Mouse (Mus musculus) limb, embryonic 14.5 days (tissue): ENCODE data around the gene Edc4. TPM values are rescaled to one million over a fixed set of nuclear protein-coding genes. Genes with fewer than 3 reads are reported as not detected.
A peak's percentile ranks its signal among the peaks of the same experiment; 100 is the strongest.

Source experiments
- ATAC-seq: fragments of 200-750 bp; cut with Nextera tagmentation; 2 replicates; pipeline ENCODE4 v1.8.0; 2017; ENCODE audit warnings: low read depth, moderate number of reproducible peaks, moderate TSS enrichment; ENCODE audit not compliant: low FRiP score
- DNase-seq: peaks from one replicate; pipeline ENCODE4 v3.0.0-alpha.2; 2015; ENCODE audit warnings: low spot score
- H3K27ac ChIP-seq: fragments of 300-500 bp; sonication (generic); replicated peaks from 2 replicates; pipeline ENCODE4 v1.5.1; 2014; ENCODE audit warnings: low read depth, mild to moderate bottlenecking, low read length, moderate library complexity, mixed read lengths
- H3K27me3 ChIP-seq: fragments of 300-500 bp; sonication (generic); 2 replicates; pipeline ENCODE4 v1.6.1; 2014; ENCODE audit warnings: low read length, mixed read lengths; ENCODE audit not compliant: control insufficient read depth, insufficient read depth
- H3K36me3 ChIP-seq: fragments of 300-500 bp; sonication (generic); 2 replicates; pipeline ENCODE4 v1.6.1; 2014; ENCODE audit warnings: mild to moderate bottlenecking, low read length, moderate library complexity, mixed read lengths; ENCODE audit not compliant: control insufficient read depth, insufficient read depth
- H3K4me1 ChIP-seq: fragments of 300-500 bp; sonication (generic); 2 replicates; pipeline ENCODE4 v1.6.1; 2014; ENCODE audit warnings: antibody characterized with exemption, low read length, mixed read lengths; ENCODE audit not compliant: control insufficient read depth, insufficient read depth
- H3K4me2 ChIP-seq: fragments of 300-500 bp; sonication (generic); replicated peaks from 2 replicates; pipeline ENCODE4 v1.6.1; 2014; ENCODE audit warnings: low read depth, mild to moderate bottlenecking, low read length, moderate library complexity; ENCODE audit not compliant: severe bottlenecking
- H3K4me3 ChIP-seq: fragments of 300-500 bp; sonication (generic); replicated peaks from 2 replicates; pipeline ENCODE4 v1.5.1; 2014; ENCODE audit warnings: low read length
- H3K9ac ChIP-seq: fragments of 300-500 bp; sonication (generic); 2 replicates; pipeline ENCODE4 v1.6.1; 2014; ENCODE audit warnings: mild to moderate bottlenecking, low read depth, low read length, moderate library complexity; ENCODE audit not compliant: severe bottlenecking
- H3K9me3 ChIP-seq: fragments of 300-500 bp; sonication (generic); 2 replicates; pipeline ENCODE4 v1.6.1; 2016; ENCODE audit warnings: low read length; ENCODE audit not compliant: control insufficient read depth
- POLR2A ChIP-seq: fragments of 200-500 bp; IDR thresholded peaks from 2 replicates; pipeline ENCODE4 v1.8.0; 2012; ENCODE audit warnings: inconsistent platforms, mild to moderate bottlenecking, moderate library complexity, borderline replicate concordance; ENCODE audit not compliant: insufficient read depth, insufficient read length; ENCODE audit errors: extremely low read depth
- WGBS: fragments of 180-500 bp; shearing (Covaris S2); extraction: QIAGEN DNeasy Blood & Tissue Kit; methylation state at CpG from one replicate; pipeline ENCODE4 v1.1.7; 2014; 5-methylcytosine and 5-hydroxymethylcytosine counted together
- polyA plus RNA-seq, 2 experiments: library from polyadenylated mRNA; depleted of rRNA in 1 of 2; stranded (reverse) in 1 of 2; unstranded in 1 of 2; fragments of >200 nt; fragmentation: Nextera tagmentation in 1 of 2; extraction: Ambion mirVana in 1 of 2; gene quantifications; 2 replicates each; pipeline versions ENCODE4 v1.2.1 to v1.2.3; 2012 to 2014

The Edc4 gene
- polyA plus RNA-seq, 2 experiments = 39.6 to 91.8 TPM

DNA sequence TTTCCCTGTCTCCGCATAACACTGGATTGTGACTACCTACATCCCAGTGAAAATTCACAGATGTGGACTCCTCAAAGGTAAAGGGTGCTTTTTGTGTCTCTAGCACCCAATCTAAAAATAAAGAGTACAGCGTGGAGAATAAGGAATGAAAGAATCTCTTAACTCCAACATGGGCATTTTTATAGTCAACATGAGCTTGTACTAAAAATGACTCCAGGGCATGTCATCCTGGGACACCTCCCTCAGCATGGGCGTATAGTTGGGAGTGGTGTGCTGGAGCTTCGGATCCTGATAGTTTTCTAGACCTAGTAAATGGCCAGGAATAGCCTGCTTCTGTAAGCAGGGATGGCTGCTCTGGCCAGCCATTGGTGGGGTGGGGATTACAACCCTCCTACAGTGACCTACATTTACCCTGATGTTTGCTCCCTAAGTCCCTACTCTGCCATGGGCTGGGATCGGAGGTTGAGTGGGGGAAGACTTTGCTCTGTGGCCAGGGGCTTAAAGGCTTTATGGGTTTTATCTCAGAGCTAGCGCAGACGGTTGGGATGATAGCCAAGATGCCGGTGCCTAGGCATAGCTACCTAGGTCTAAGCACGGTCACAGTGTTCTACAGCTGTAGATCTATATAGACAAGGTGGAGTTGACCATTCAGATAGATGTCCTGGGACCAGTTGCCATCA lies 17.3 kb downstream of the Edc4 start:
- DNase-seq (no peak), ATAC-seq (no peak)
- Histone ChIP-seq H3K4me3 (no peak overlapping the region), H3K4me2 (no peak overlapping the region), H3K4me1 (peaks cover 8% of the 10 kb centered on the region), H3K27me3 (no peaks in the 10 kb centered on the region), H3K27ac (no peak overlapping the region), H3K9ac (no peak overlapping the region), H3K36me3 (peaks cover 17% of the 10 kb centered on the region), H3K9me3 (no peaks in the 10 kb centered on the region)
- 81% methylated on average over 9 of the region's 9 CpGs for WGBS
- TF ChIP-seq POLR2A = no peak

- H3K36me3 ChIP-seq = peaks cover 6% of the 10 kb centered on the region
- H3K27ac ChIP-seq = peak within 1 kb of the TSS; percentile 88
- TF ChIP-seq POLR2A = peak; percentile 84; the same call in 1 of the 2 replicates
- H3K4me1 ChIP-seq = peaks cover 5% of the 10 kb centered on the region; the same call in 1 of the 2 replicates
- ATAC-seq (peak; percentile 94), DNase-seq (peak; percentile 92)
- H3K9ac ChIP-seq = peak within 1 kb of the TSS; percentile 99
- H3K27me3 ChIP-seq = no peaks in the 10 kb centered on the region
- peak within 1 kb of the TSS; percentile 94 for H3K4me3 ChIP-seq
- H3K9me3 ChIP-seq = no peaks in the 10 kb centered on the region
- WGBS = under 1% methylated on average over 66 of the region's 68 CpGs
- peak within 1 kb of the TSS; percentile 66 for H3K4me2 ChIP-seq
These were observed 19.7 kb downstream of the Edc4 start, which contains the start of gene Pskh1 for GRCm38 (mm10) chr8:105900180-105900940. TSS of gene Pskh1 (plus strand) at chr8:105900441.

DNA sequence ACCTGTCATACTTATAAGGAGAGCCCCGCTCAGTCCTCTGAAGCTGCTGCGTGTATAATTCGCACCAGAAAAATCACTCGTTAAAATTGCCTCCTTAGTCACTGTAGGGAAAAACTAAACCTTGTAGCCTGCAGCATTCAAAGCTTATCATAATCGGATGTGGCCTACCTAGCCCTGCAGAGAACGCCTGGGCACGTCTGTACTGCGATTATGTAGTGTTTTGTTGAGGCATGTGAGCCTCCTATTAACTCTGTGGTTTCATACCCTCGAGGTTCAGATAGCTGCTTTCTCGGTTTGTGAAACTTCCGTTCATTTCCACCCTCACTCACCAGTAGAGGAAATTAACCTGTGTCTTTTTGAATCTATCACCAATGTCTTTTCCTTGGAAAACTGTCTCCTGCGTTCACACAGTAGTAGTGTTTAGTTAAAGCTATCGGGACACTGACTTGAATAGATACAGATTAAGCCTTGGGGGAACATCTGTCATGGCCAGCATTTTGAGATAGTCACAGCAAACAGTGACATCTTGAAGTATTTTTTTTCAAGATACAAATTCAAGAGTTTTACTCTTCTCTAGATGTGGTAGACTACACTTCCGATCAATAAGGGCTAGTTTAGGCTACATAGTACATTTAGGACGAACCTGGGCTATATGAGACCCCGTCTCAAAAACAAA lies 20.4 kb downstream of the Edc4 start:
- Histone ChIP-seq H3K4me1 (peaks cover 5% of the 10 kb centered on the region; the same call in 1 of the 2 replicates), H3K27me3 (no peaks in the 10 kb centered on the region), H3K27ac (peak overlapping the region; percentile 88), H3K9me3 (no peaks in the 10 kb centered on the region), H3K4me2 (peak overlapping the region; percentile 66), H3K9ac (peak overlapping the region; percentile 99), H3K4me3 (peak overlapping the region; percentile 94), H3K36me3 (peaks cover 4% of the 10 kb centered on the region)
- TF ChIP-seq POLR2A = no peak
- 32% methylated on average over 16 of the region's 16 CpGs for WGBS
- ATAC-seq (no peak), DNase-seq (peak; percentile 6)

DNA sequence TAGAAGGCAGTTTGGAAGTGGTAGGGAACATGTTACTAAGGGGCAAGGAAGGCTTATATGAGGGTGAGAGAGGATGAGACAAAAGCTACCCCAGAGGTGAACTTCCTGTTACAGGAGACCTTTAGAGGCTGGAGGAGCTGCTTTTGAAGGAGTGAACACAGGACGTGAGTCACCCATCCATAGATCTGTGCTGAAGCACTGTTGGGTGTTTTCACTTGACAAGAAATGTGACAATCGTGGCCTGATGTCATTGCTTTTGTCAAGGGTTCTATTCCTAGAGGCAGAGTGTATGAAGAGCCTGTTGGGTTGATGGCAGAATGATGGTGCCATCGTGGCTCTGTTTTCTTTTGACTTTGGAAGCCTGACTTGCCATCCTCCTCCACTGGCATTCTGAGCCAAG lies 38.7 kb downstream of the Edc4 start:
- WGBS = 87% methylated on average over 3 of the region's 3 CpGs
- H3K4me2 ChIP-seq = no peak overlapping the region
- no peak for TF ChIP-seq POLR2A
- H3K9me3 ChIP-seq = no peaks in the 10 kb centered on the region
- no peak overlapping the region for H3K27ac ChIP-seq
- no peak for DNase-seq
- no peak overlapping the region for H3K4me3 ChIP-seq
- ATAC-seq = no peak
- no peaks in the 10 kb centered on the region for H3K4me1 ChIP-seq
- H3K36me3 ChIP-seq = peaks cover 31% of the 10 kb centered on the region
- H3K27me3 ChIP-seq = no peaks in the 10 kb centered on the region
- no peak overlapping the region for H3K9ac ChIP-seq

DNA sequence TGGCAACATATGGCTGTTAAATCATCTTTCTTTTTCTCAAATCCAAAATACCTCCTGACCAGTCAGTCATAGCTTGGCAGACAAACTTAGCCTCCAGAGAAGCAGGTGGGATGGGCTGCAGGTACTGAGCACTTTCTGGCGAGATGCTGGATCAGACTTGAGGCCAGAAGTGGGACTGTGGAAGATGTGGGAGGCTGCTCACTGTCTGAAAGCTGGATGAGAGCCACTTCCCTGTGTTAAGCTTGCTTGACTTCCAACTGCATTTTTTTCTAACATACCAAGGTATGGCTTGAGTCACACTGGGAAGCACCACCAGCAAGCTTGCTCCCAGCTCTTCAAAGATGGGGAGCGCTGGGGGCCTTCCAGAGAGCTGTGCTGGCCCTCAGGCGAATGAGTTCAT lies 44.4 kb downstream of the Edc4 start:
- 65% methylated on average over 3 of the region's 3 CpGs for WGBS
- DNase-seq (no peak), ATAC-seq (no peak)
- no peak overlapping the region for H3K4me2 ChIP-seq
- H3K27me3 ChIP-seq = no peaks in the 10 kb centered on the region
- H3K36me3 ChIP-seq = peaks cover 19% of the 10 kb centered on the region
- H3K27ac ChIP-seq = no peak overlapping the region
- no peaks in the 10 kb centered on the region for H3K4me1 ChIP-seq
- no peaks in the 10 kb centered on the region for H3K9me3 ChIP-seq
- TF ChIP-seq POLR2A = no peak
- H3K9ac ChIP-seq = no peak overlapping the region
- no peak overlapping the region for H3K4me3 ChIP-seq
